Mouse (Mus musculus) G1E (cell line): ENCODE measurements around the gene Zbtb46. TPM values are rescaled to one million over a fixed set of nuclear protein-coding genes. Genes with fewer than 3 reads are reported as not detected.

ENCODE experiments used
- ATAC-seq: 2 replicates; pipeline ENCODE4 v1.8.0; 2016; ENCODE audit warnings: mild to moderate bottlenecking; ENCODE audit not compliant: insufficient number of reproducible peaks, poor library complexity, low FRiP score, severe bottlenecking; ENCODE audit errors: extremely low read depth
- DNase-seq: peaks from one replicate; pipeline ENCODE4 v3.0.0; 2012; ENCODE audit warnings: low spot score
- H3K27me3 ChIP-seq: 2 replicates; pipeline ENCODE4 v1.6.1; 2012; ENCODE audit warnings: mild to moderate bottlenecking, low read length, inconsistent platforms; ENCODE audit not compliant: insufficient read depth
- H3K36me3 ChIP-seq: replicated peaks from 2 replicates; pipeline ENCODE3; 2012; ENCODE audit warnings: mild to moderate bottlenecking, inconsistent platforms
- H3K4me1 ChIP-seq: 2 replicates; pipeline ENCODE4 v1.6.1; 2012; ENCODE audit warnings: low read depth, low read length, inconsistent platforms, mixed read lengths; ENCODE audit not compliant: insufficient read depth
- H3K4me3 ChIP-seq: 2 replicates; pipeline ENCODE4 v1.5.1; 2012; ENCODE audit warnings: low read depth, mild to moderate bottlenecking, inconsistent platforms, low read length, moderate library complexity, mixed read lengths
- H3K9me3 ChIP-seq: replicated peaks from 2 replicates; pipeline ENCODE4 v1.6.1; 2012; ENCODE audit warnings: inconsistent platforms
- CTCF ChIP-seq: IDR thresholded peaks from 2 replicates; pipeline ENCODE4 v1.5.1; 2012; ENCODE audit warnings: low read depth, low read length, inconsistent platforms, mixed read lengths
- GATA1 ChIP-seq: IDR thresholded peaks from 2 replicates; pipeline ENCODE4 v1.6.1; 2012; ENCODE audit warnings: borderline replicate concordance, low read length, inconsistent platforms, mixed read lengths
- GATA2 ChIP-seq: IDR thresholded peaks from 2 replicates; pipeline ENCODE4 v1.6.1; 2012; ENCODE audit warnings: low read depth, low read length, inconsistent platforms, borderline replicate concordance
- POLR2AphosphoS5 ChIP-seq: IDR thresholded peaks from 2 replicates; pipeline ENCODE4 v1.6.1; 2012; ENCODE audit warnings: low read depth, low read length, inconsistent platforms; ENCODE audit not compliant: insufficient replicate concordance
- TAL1 ChIP-seq: conservative IDR thresholded peaks from 2 replicates; pipeline ENCODE4 v1.6.1; 2012; ENCODE audit warnings: low read depth, low read length, inconsistent platforms, mixed read lengths
- polyA plus RNA-seq: library from polyadenylated mRNA; stranded (reverse); fragments of >175 nt; gene quantifications from 2 replicates; pipeline ENCODE4 v1.2.3, GENCODE M21; 2012
- total RNA-seq, 2 experiments: library from RNA; stranded (forward) in 1 of 2; stranded (reverse) in 1 of 2; fragments of 200-1000 nt in 1 of 2; fragments of >200 nt in 1 of 2; fragmentation: Nextera tagmentation in 1 of 2; gene quantifications; 2 replicates each; pipeline ENCODE4 v1.2.3; 2014 to 2017

Gene Zbtb46
- total and polyA plus RNA-seq, 3 experiments: 0.66 TPM; not detected in 2

- DNase-seq: no peak
- Histone ChIP-seq H3K27me3 (peaks cover 21% of the 10 kb centered on the region), H3K9me3 (no peaks in the 10 kb centered on the region), H3K4me1 (no peaks in the 10 kb centered on the region), H3K4me3 (no peak overlapping the region), H3K36me3 (no peaks in the 10 kb centered on the region)
- ATAC-seq: no peak
- TF ChIP-seq CTCF (no peak), TAL1 (no peak), GATA2 (no peak), GATA1 (no peak), POLR2AphosphoS5 (no peak)
These were observed 23.0 kb downstream of the Zbtb46 start for GRCm38 (mm10) chr2:181436246-181436645.

- ATAC-seq: no peak
- no peak for DNase-seq
- TF ChIP-seq CTCF (no peak), POLR2AphosphoS5 (no peak), GATA1 (no peak), GATA2 (no peak), TAL1 (no peak)
- peaks cover 25% of the 10 kb centered on the region for H3K27me3 ChIP-seq
- no peak overlapping the region for H3K4me3 ChIP-seq
- no peaks in the 10 kb centered on the region for H3K36me3 ChIP-seq
- H3K9me3 ChIP-seq: no peaks in the 10 kb centered on the region
- H3K4me1 ChIP-seq: no peaks in the 10 kb centered on the region
These were observed 35.4 kb downstream of the Zbtb46 start for GRCm38 (mm10) chr2:181423834-181424233.

- ATAC-seq (no peak), DNase-seq (no peak)
- H3K4me1 ChIP-seq: no peaks in the 10 kb centered on the region
- H3K36me3 ChIP-seq: no peaks in the 10 kb centered on the region
- H3K27me3 ChIP-seq: peaks cover 31% of the 10 kb centered on the region
- no peak overlapping the region for H3K4me3 ChIP-seq
- TF ChIP-seq GATA2 (no peak), CTCF (no peak), POLR2AphosphoS5 (no peak), GATA1 (no peak), TAL1 (no peak)
- no peaks in the 10 kb centered on the region for H3K9me3 ChIP-seq
These were observed 38.2 kb downstream of the Zbtb46 start for GRCm38 (mm10) chr2:181420903-181421638.

GRCm38 (mm10) chr2:181420426-181420825 is 38.8 kb downstream of the Zbtb46 start:
- no peak for TF ChIP-seq GATA1
- TF ChIP-seq CTCF: no peak
- TF ChIP-seq TAL1: no peak
- no peak for TF ChIP-seq POLR2AphosphoS5
- no peak for TF ChIP-seq GATA2
- Histone ChIP-seq H3K4me3 (no peak overlapping the region), H3K4me1 (no peaks in the 10 kb centered on the region), H3K9me3 (no peaks in the 10 kb centered on the region), H3K27me3 (peaks cover 37% of the 10 kb centered on the region), H3K36me3 (no peaks in the 10 kb centered on the region)
- DNase-seq (no peak), ATAC-seq (no peak)

- Histone ChIP-seq H3K4me1 (no peaks in the 10 kb centered on the region), H3K27me3 (peaks cover 37% of the 10 kb centered on the region), H3K4me3 (no peak overlapping the region), H3K36me3 (no peaks in the 10 kb centered on the region), H3K9me3 (no peaks in the 10 kb centered on the region)
- no peak for ATAC-seq
- no peak for TF ChIP-seq POLR2AphosphoS5
- TF ChIP-seq TAL1: no peak
- TF ChIP-seq GATA1: no peak
- TF ChIP-seq GATA2: no peak
- no peak for TF ChIP-seq CTCF
- DNase-seq: no peak
These were observed 39.9 kb downstream of the Zbtb46 start for GRCm38 (mm10) chr2:181419359-181419758.

- H3K4me3 ChIP-seq: no peak overlapping the region
- H3K27me3 ChIP-seq: peaks cover 28% of the 10 kb centered on the region
- DNase-seq (no peak), ATAC-seq (no peak)
- no peak for TF ChIP-seq GATA1
- TF ChIP-seq CTCF: no peak
- TF ChIP-seq POLR2AphosphoS5: no peak
- TF ChIP-seq GATA2: no peak
- TF ChIP-seq TAL1: no peak
- peaks cover 4% of the 10 kb centered on the region for H3K4me1 ChIP-seq
- no peaks in the 10 kb centered on the region for H3K9me3 ChIP-seq
- no peaks in the 10 kb centered on the region for H3K36me3 ChIP-seq
These were observed 43.3 kb downstream of the Zbtb46 start for GRCm38 (mm10) chr2:181415945-181416344.
